Mouse (Mus musculus): ENCODE data around the gene Defb18.

- TF ChIP-seq POLR2A (IDR thresholded peaks at IDR 0.05; ENCODE audit: borderline replicate concordance, low read depth, low read length) (no peak), CTCF (IDR thresholded peaks at IDR 0.05; ENCODE audit: low read depth, low read length) (no peak)
Observed at GRCm38 (mm10) chr1:18190714-18191712, 46.2 kb downstream of the Defb18 start.
